Mouse (Mus musculus) thymus, adult 2 months (tissue): ENCODE measurements around the gene Ptcd2.

ENCODE experiments used
- CTCF ChIP-seq: fragments of 200-500 bp; IDR thresholded peaks from 2 replicates; pipeline ENCODE4 v1.5.1; 2012; ENCODE audit warnings: mild to moderate bottlenecking, control low read depth, low read length, moderate library complexity, borderline replicate concordance; ENCODE audit not compliant: control insufficient read depth, poor library complexity, insufficient read depth; ENCODE audit errors: extremely low read depth
- POLR2A ChIP-seq: fragments of 200-500 bp; IDR thresholded peaks from 2 replicates; pipeline ENCODE4 v1.6.1; 2012; ENCODE audit warnings: mild to moderate bottlenecking, low read length, control low read depth, moderate library complexity; ENCODE audit not compliant: control insufficient read depth, poor library complexity, insufficient read depth; ENCODE audit errors: extremely low read depth

DNA sequence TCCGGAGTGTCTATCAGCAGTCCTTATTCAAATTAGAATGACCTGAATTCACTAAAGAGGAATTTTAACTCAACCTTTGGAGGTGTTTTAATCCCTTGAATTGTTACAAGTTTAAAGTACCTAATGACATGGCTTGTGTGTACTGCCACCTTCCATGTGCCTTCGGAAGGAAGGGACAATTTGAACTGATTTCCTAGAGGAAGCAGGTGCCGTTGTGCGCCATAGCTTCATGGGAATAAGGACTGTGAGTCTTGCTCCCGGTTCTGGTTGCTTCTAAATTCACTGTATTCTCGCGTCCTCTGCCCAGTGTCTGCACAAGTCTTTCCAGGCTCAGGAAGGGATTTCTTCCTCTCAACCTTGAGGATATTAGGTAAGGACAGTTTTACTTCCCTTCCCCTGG, 41.8 kb upstream of the Ptcd2 start:
- TF ChIP-seq CTCF, result no peak
- no peak for TF ChIP-seq POLR2A
